Mouse (Mus musculus): Measurements from ENCODE around the gene Spns2. TPM values are rescaled to one million over a fixed set of nuclear protein-coding genes. Genes with fewer than 3 reads are reported as not detected.
"Not testable (repeated sequence)": the region's sequence is repeated elsewhere in the genome, so short reads cannot be mapped to it uniquely, and the experiment has no call there.

The Spns2 gene
- polyA plus RNA-seq, 1 experiment from 2014 or later: 8.5 TPM

DNA sequence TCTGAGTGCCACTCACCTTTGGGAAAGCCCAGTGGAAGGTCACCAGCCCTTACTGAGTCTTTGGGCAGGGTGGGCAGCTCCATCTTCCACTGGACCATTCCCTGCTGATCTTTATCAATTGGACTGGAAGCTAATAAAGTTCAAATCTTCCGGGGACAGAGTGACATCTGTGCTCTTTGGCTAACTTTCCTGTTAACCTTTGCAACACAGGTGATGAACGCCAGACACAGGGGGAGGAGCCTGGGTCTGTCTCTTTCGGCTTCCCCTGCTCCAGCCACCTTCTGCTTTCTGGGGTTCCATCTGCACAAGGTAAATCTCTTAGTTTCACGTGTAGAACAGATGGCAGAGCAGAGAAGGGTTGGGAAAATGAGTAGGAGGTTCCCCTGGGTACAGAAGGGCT is 51.3 kb downstream of the Spns2 start:
- no peak overlapping the region for H3K9ac ChIP-seq
- no peaks in the 10 kb centered on the region for H3K27me3 ChIP-seq (ENCODE audit: insufficient read depth, low read length)
- WGBS: 66% methylated on average over 4 of the region's 4 CpGs
- no peaks in the 10 kb centered on the region for H3K9me3 ChIP-seq (ENCODE audit: low read depth, low read length)
- H3K4me3 ChIP-seq (ENCODE audit: low read depth, low read length): no peak overlapping the region
- DNase-seq: no peak
- peaks cover 14% of the 10 kb centered on the region for H3K4me1 ChIP-seq (ENCODE audit: insufficient read depth)
- H3K36me3 ChIP-seq (ENCODE audit: insufficient read depth): peaks cover 13% of the 10 kb centered on the region
- ATAC-seq (ENCODE audit: insufficient read depth): no peak
- no peak overlapping the region for H3K27ac ChIP-seq (ENCODE audit: low read depth)
- no peak for TF ChIP-seq CTCF (IDR thresholded peaks at IDR 0.05; ENCODE audit: low read depth)
- no peak overlapping the region for H3K4me2 ChIP-seq

DNA sequence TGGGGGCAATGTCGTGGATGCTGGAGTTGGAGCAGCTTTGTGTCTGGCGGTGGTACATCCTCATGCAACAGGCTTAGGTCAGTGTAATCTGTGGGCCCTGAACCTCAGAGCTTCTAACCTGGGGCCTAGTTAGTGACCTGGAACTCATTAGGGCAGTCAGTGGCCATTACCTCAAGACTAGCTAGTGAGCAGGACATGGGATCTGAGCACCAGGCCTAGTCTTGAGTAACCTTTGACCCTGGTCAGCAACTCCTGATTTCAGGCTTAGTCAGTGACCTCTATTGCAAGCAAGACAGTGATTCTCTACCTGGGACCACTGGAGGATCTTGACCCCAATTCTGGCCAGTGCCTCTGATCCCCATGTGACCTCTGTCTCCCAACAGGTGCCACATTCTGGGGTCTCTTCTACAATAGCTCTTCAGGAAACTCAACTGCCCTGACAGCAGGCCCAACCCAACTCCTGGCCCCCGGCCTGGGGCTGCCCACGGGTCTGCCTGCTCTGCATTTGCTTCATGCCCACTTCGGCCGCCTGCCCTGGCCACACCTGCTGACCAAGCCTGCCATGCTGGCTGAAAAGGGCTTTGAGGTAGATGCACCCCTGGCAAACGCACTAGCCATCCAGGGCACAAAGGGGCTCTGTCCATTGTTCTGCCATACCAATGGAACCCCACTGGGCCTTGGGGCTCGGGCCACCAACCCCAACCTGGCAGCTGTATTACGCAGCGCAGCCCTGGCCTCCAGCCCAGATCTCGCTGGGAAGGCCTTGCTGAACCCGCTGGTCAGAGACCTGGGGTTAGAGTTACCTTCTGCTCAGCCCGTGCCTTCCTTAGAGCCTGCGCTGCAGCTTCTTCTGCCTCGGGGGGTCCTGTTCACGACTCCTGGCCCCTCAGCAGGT is 52.7 kb downstream of the Spns2 start:
- TF ChIP-seq CTCF (IDR thresholded peaks at IDR 0.05; ENCODE audit: low read depth): no peak

DNA sequence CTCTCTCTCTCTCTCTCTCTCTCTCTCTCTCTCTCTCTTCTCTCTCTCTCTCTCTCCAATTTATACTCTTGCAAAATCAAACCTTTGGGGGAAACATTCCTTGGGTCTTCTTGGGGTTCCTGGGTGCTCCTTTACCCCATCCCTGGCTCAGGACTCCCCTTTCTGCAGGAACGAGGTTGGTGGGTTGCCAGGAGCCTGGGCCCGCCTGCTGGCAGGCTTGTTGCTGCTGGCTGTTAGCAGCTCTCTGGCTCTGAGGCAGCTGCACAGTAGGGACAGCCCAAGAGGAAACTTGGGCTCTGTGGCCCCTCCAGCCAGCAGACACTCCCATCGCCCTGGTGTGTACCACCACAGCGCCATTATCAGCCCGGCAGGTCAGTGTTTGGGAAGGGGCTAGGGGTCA is 53.4 kb downstream of the Spns2 start:
- Histone ChIP-seq H3K9me3 (ENCODE audit: low read depth, low read length) (no peaks in the 10 kb centered on the region), H3K4me1 (ENCODE audit: insufficient read depth) (peaks cover 9% of the 10 kb centered on the region; the same call in 1 of the 2 replicates), H3K27me3 (ENCODE audit: insufficient read depth, low read length) (no peaks in the 10 kb centered on the region), H3K4me3 (ENCODE audit: low read depth, low read length) (no peak overlapping the region), H3K4me2 (no peak overlapping the region), H3K9ac (no peak overlapping the region), H3K27ac (ENCODE audit: low read depth) (no peak overlapping the region), H3K36me3 (ENCODE audit: insufficient read depth) (no peaks in the 10 kb centered on the region)
- DNase-seq: peak; percentile 45
- TF ChIP-seq CTCF (IDR thresholded peaks at IDR 0.05; ENCODE audit: low read depth): no peak
- WGBS: 68% methylated on average over 5 of the region's 5 CpGs
- ATAC-seq (ENCODE audit: insufficient read depth): no peak

More for the DNA sequence above, 52.7 kb downstream of the Spns2 start:
- Histone ChIP-seq H3K9ac (no peak overlapping the region), H3K36me3 (ENCODE audit: insufficient read depth) (no peaks in the 10 kb centered on the region), H3K4me2 (no peak overlapping the region), H3K9me3 (ENCODE audit: low read depth, low read length) (no peaks in the 10 kb centered on the region), H3K4me1 (ENCODE audit: insufficient read depth) (peaks cover 9% of the 10 kb centered on the region; the same call in 1 of the 2 replicates), H3K4me3 (ENCODE audit: low read depth, low read length) (no peak overlapping the region), H3K27ac (ENCODE audit: low read depth) (no peak overlapping the region), H3K27me3 (ENCODE audit: insufficient read depth, low read length) (no peaks in the 10 kb centered on the region)
- 81% methylated on average over 16 of the region's 16 CpGs for WGBS
- DNase-seq: no peak
- no peak for ATAC-seq (ENCODE audit: insufficient read depth)

DNA sequence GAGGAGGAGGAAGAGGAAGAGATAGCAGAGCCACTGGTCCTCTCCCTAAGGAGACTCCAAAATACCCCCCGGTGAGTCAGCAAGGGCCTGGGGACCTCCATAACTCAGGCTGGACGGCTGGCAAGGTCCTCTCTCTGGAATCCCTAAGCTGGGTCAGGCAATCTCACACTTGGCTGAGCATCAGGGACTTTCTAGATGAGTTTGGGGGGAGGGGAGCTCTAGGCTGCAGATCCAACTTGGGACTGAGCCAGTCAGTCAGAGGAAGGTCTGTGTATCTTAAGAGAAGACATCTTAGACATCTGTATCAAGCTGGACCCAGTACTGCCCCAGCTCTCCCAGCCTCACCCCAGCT is 54.0 kb downstream of the Spns2 start:
- Histone ChIP-seq H3K9me3 (ENCODE audit: low read depth, low read length) (no peaks in the 10 kb centered on the region), H3K4me2 (no peak overlapping the region), H3K4me1 (ENCODE audit: insufficient read depth) (peaks cover 9% of the 10 kb centered on the region; the same call in 1 of the 2 replicates), H3K27ac (ENCODE audit: low read depth) (no peak overlapping the region), H3K4me3 (ENCODE audit: low read depth, low read length) (no peak overlapping the region), H3K36me3 (ENCODE audit: insufficient read depth) (no peaks in the 10 kb centered on the region), H3K27me3 (ENCODE audit: insufficient read depth, low read length) (no peaks in the 10 kb centered on the region), H3K9ac (no peak overlapping the region)
- no peak for TF ChIP-seq CTCF (IDR thresholded peaks at IDR 0.05; ENCODE audit: low read depth)
- peak; percentile 57; the same call in 1 of the 2 replicates for ATAC-seq (ENCODE audit: insufficient read depth)
- WGBS: 19% methylated on average over 2 of the region's 2 CpGs
- peak; percentile 83 for DNase-seq

DNA sequence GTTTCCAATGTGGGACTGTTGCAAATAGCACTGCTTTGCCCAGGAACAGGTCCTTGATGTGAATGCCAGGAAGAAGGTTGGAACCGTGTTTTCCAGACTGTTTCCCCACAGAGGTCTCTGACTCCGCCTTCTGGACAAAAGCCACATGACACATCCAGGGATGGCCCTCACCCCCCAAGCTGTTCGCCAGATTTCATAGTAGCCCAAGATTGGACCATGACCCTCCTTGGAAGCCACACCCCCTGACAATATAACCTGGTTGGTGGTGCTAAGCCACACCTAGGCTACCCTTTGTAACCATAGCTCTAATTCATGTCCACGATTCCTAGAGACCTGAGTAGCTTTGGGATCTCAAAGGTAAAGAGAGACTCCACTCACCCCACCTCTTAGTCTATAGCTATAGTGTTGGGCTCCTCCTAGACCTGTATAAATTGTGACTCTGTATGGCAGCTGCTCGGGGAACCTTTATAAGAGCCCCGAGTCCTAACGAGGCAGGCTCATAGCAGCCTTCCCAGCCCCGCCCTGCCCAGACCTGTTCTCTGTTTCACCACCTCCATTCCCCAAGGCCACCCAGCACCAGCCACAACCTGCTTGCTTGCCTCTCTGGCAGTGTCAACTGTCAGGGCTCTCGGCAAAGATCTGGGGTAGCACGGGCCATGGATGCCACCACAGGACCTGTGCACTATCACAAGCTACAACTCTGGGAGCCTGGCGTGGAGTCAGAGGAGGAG is 54.6 kb downstream of the Spns2 start, which contains the start of gene Ggt6:
Gene Ggt6, plus strand, starts transcription at position 564 of the 731 bp plus-strand sequence.
- H3K27ac ChIP-seq (ENCODE audit: low read depth): no peak within 1 kb of the TSS
- ATAC-seq (ENCODE audit: insufficient read depth): peak; percentile 44
- peak; percentile 47 for DNase-seq

DNA sequence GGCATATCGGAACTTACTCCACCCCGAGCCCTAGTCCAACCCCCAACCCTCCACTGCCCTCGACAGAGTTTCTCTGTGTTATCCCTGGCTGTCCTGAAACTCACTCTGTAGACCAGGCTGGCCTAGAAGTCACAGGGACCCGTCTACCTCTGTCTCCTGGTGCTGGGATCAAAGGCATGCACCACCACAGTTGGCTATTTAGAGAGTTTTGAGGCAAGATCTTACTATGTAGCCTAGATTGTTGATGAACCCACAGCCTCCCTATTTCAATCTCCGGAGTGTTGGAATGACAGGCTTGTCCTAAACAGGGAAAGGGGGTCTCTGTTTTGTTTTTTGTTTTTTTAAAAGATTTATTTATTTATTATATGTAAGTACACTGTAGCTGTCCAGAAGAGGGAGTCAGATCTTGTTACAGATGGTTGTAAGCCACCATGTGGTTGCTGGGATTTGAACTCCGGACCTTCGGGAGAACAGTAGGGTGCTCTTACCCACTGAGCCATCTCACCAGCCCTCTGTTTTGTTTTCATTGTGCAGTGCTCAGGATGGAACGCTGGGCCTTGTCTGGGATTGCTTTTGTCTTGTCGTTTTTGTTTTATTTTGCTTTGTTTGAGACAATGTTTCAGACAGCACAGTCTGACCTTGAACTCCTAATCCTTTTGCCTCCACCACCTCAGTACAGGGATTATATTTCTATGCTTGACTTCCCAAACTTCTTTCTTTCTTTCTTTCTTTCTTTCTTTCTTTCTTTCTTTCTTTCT is 59.2 kb downstream of the Spns2 start:
- not testable (repeated sequence) for ATAC-seq (ENCODE audit: insufficient read depth); H3K27ac ChIP-seq (ENCODE audit: low read depth); H3K4me3 ChIP-seq (ENCODE audit: low read depth, low read length); H3K9ac ChIP-seq; H3K4me1 ChIP-seq (ENCODE audit: insufficient read depth); H3K9me3 ChIP-seq (ENCODE audit: low read depth, low read length); H3K36me3 ChIP-seq (ENCODE audit: insufficient read depth); H3K27me3 ChIP-seq (ENCODE audit: insufficient read depth, low read length); H3K4me2 ChIP-seq; DNase-seq
- WGBS: 64% methylated on average over 9 of the region's 9 CpGs

More for the DNA sequence above, 54.6 kb downstream of the Spns2 start, which contains the start of gene Ggt6:
- Histone ChIP-seq H3K36me3 (ENCODE audit: insufficient read depth) (no peaks in the 10 kb centered on the region), H3K27me3 (ENCODE audit: insufficient read depth, low read length) (no peaks in the 10 kb centered on the region), H3K9me3 (ENCODE audit: low read depth, low read length) (no peaks in the 10 kb centered on the region), H3K4me1 (ENCODE audit: insufficient read depth) (peaks cover 9% of the 10 kb centered on the region; the same call in 1 of the 2 replicates), H3K4me2 (no peak within 1 kb of the TSS), H3K4me3 (ENCODE audit: low read depth, low read length) (no peak within 1 kb of the TSS), H3K9ac (no peak within 1 kb of the TSS)
- 60% methylated on average over 11 of the region's 11 CpGs for WGBS
- TF ChIP-seq CTCF (IDR thresholded peaks at IDR 0.05; ENCODE audit: low read depth): no peak
